Mouse (Mus musculus): ENCODE measurements around the gene Amigo1. TPM values are rescaled to one million over a fixed set of nuclear protein-coding genes. Genes with fewer than 3 reads are reported as not detected.

Amigo1 gene
- polyA plus RNA-seq (2012; rRNA removed; ENCODE audit: low replicate concordance) = 27.8 and 29.8 TPM in 2 replicates

DNA sequence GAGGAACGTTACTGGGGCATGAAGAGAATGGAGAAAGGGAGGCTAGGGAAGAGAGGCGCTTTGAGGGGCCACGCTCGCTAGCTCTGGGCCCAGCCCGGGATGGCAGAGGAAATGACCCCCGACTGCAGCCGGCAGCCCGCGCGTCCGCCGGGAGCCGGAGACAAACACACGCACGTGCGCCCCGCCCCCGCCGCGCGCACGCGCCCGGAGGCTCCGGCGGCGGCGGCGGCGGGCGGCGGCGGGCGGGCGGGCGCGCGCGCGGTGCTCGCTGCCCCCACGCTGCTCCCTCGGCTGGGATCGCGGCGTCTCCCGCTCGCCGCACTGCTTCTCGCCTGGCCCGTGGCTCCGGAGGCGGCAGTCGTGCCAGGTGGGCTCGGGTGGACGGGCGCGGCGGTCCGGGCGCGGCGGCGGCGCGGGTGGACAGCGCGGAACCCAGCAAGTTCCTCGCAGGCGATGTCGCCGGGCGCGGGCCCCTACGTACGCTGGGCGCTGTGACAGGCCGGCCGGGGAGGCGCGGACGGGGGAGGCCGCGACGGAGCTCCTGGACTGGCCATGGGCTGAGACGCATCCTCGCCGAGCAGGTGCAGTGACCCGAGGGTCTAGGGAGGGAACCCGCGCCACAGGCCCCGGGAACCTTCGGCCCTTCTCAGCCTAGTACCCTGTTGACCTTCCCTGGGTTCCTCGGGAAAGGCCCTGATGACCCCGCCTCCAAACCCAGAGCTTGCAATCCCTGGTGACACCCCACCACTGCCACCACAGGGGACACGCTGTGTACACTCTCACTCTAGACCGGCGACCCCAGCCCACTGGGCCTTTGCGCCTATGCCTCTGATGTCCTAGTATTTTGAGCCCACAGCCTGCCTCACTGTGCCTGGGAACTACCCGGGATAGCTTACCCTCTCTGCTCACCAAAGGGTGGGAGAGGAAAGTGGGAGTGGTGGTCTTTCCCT, at the start of gene Amigo1:
Amigo1 (plus strand) TSS at position 238 of the 950 bp plus-strand sequence.

DNA sequence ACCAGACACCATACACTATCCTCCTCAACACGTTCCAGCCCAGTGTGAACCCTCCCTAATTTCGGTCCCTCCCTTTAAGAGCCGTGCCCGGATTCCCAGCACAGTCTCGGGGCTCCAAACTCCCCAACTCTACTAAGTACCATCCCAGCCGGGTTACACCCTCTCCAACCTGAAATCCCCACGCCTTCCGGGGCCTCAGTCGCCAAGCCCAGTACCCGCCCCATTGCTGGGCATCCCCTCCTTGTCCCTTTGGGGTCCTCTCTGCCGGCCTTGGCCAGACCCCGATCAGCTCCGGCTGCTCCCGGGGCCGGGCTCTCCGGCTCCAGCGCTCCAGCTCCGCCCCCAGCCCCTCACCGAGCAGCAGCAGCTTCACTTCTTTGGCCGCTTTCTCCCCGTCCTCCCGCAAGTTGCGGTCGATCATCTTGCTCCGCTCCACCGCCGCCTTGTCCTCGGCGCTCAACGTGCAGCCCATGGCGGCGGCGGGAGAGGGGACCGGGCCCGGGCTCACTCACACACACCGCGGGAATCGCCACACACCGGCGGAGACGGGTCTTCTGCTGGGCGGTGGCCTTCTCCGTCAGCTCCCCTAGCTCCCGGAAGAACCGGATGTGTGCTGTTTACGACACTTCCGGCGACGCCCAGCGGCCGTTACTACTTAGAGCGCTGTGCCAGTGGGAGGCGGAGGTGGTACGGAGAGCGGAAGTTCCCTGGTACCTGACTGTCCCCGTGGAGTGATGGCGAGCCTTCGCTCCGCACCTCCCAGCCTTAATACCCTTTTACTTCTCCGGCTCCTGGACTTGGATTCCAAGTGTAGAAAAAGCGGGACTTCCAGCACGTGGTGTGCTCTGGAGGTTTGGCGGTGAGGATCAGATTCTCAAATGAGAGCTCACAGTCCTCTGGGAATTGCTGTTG, 40.3 kb upstream of the Amigo1 start, which contains the start of gene Gnai3:
Gnai3 (minus strand) TSS at position 613 of the 912 bp plus-strand sequence.

DNA sequence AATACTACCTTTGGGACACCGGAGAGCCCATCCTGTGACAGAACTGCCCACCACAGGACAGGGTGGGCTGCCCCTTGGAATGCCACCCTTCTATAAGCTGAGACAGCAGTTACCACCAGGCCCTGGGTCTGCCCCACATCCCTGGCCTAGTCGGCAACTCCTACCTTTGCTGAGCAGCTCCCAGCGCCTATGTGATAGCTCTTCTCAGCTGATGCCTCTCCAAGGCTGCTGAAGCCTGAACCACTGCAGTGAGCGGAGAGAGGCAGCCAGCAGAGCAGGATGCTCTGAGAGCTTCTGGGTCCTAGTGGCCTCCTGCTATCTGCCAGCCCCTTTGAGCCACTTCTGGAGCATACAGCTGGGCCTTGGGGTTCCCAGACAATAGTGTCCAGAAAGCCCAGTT, 31.5 kb upstream of the Amigo1 start, which contains the start of gene Gpr61:
Gpr61 (minus strand) TSS at position 227 of the 400 bp plus-strand sequence.

DNA sequence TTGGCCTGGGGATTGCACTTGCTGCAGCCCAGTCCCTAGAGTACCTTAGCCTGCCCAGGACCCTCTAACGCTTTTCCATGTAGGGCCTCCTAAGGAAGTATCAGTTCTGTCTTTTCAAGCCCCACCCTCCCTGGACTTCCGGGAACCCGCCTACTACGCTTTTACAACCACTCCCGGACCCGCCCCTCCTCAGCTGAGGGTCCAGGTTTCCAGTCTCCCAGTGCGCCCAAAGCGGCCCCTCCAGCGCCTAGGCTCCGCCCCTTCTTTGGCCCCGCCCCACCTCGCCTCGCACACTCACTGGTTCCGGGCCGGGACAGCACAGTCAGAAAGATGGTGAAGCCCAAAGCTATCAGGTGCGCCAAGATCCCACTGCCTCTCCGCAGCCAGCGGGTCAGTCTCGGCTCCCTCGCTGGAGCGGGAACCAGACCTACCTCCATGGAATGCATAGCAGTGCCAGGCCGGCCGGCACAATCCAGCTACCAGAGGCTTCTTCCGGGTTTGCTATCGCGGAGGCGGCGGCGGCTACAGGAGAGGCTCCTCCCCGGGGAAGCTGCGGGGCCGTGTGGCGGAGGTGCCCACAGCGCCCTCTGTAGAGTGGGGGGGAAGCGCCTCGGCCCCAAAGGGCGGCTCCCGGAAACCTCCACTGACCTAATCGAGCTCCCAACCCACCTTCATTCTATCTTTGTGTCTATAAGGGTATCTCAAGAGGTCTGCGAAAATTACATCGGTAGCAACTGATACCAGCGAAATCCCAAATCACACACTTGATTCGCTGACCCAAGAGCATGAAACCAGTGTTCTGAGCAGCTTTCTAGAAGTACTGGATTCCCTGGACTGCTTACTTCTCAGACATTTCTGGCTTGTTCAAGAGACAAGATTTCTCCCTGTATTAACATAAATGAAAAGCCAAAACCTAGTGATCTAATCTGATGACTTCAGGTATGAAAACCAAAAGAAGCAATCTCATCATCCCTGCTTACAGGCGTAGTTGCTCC, 14.5 kb downstream of the Amigo1 start, which contains the start of gene Cyb561d1:
Cyb561d1 (minus strand) TSS at position 884 of the 995 bp plus-strand sequence.

DNA sequence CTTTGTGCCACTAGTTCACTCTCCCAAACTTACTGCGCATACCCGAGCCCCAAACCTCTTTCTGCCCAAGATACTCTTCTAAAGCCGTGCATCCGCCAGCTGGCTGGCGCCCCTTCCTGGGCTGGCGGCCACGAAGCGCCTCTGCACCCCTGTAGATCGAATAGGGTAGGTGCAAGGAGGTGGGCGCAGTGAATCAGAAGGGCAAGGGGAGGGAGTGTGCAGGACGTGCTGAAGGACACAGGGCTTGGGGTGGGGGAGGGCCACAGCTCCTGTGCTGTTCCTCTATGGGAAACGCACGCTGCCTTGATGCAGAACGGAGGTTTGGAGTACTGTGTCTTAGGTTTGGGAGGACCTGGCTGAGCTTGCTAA, 24.6 kb downstream of the Amigo1 start, which contains the start of gene Atxn7l2:
Atxn7l2 (minus strand) TSS at position 164 of the 369 bp plus-strand sequence.

DNA sequence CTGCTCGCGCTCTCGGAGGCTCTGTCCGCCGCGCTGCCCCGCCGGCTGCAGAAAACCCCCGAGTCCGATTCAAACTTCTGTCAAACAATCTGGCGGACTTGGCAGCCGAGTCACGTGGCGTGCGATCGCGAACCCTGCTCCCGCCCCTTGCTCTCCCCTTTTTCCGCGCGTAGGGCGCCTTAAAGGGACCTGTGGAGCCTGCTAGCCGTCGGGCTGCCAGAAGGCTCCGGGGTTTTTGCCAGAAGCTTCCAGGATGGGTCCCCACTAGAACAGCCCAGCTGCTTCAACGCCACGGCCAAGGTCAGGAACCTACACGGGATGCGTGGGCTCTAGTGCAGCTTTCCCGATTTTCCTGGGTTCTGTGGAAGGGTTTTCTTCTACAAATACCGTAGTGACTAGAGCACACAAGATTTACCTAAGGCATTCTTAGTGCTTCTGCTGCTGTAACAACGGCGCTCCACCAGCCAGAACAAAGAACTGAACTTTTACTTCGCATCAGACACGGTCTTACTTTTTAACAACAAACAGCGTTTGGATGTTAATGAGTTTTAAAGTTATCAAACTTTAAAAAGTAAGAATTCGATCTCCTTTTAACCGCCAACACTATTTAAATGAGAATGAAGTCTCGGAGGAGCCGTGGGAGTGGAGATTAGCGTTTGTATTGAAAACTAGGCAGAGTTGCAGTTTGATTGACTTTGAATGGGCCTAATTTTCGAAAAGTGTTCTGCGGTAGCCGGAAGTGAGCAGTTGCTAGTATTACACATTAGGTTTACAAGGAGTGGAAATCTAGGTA, 40.6 kb downstream of the Amigo1 start, which contains the start of gene Sypl2:
Sypl2 (minus strand) TSS at position 91 of the 793 bp plus-strand sequence.

Other genes starting within 250 kb of the Amigo1 start
- 1.0 and 2.0 TPM in 2 replicates for gene Gstm6, start 242.6 kb upstream of the Amigo1 start, polyA plus RNA-seq (2012; rRNA removed; ENCODE audit: low replicate concordance)
- 1.1 TPM in 1 of 2 replicates, not detected in the other for gene Gstm3, start 217.1 kb upstream of the Amigo1 start, polyA plus RNA-seq (2012; rRNA removed; ENCODE audit: low replicate concordance)
- gene Gstm2, start 199.9 kb upstream of the Amigo1 start, polyA plus RNA-seq (2012; rRNA removed; ENCODE audit: low replicate concordance) = 110 and 283 TPM in 2 replicates
- 833 and 1,200 TPM in 2 replicates for gene Gstm1, start 168.4 kb upstream of the Amigo1 start, polyA plus RNA-seq (2012; rRNA removed; ENCODE audit: low replicate concordance)
- gene Gstm4, start 141.4 kb upstream of the Amigo1 start, polyA plus RNA-seq (2012; rRNA removed; ENCODE audit: low replicate concordance) = 18.5 and 36.0 TPM in 2 replicates
- gene Ampd2, start 99.7 kb upstream of the Amigo1 start, polyA plus RNA-seq (2012; rRNA removed; ENCODE audit: low replicate concordance) = 116 and 159 TPM in 2 replicates
- gene Gnat2, start 93.5 kb upstream of the Amigo1 start, polyA plus RNA-seq (2012; rRNA removed; ENCODE audit: low replicate concordance) = 0.10 and 0.18 TPM in 2 replicates
- gene Gnai3, start 40.2 kb upstream of the Amigo1 start, polyA plus RNA-seq (2012; rRNA removed; ENCODE audit: low replicate concordance) = 12.4 and 25.6 TPM in 2 replicates
- gene Gpr61, start 31.5 kb upstream of the Amigo1 start, polyA plus RNA-seq (2012; rRNA removed; ENCODE audit: low replicate concordance) = not detected in 2 replicates
- gene Cyb561d1, start 14.9 kb downstream of the Amigo1 start, polyA plus RNA-seq (2012; rRNA removed; ENCODE audit: low replicate concordance) = 10.7 and 11.1 TPM in 2 replicates
- 8.3 and 10.7 TPM in 2 replicates for gene Atxn7l2, start 24.6 kb downstream of the Amigo1 start, polyA plus RNA-seq (2012; rRNA removed; ENCODE audit: low replicate concordance)
- gene Sypl2, start 40.3 kb downstream of the Amigo1 start, polyA plus RNA-seq (2012; rRNA removed; ENCODE audit: low replicate concordance) = 67.2 TPM in 1 of 2 replicates, not detected in the other
- gene Psma5, start 70.6 kb downstream of the Amigo1 start, polyA plus RNA-seq (2012; rRNA removed; ENCODE audit: low replicate concordance) = 24.1 and 63.3 TPM in 2 replicates
- gene Sort1, start 97.7 kb downstream of the Amigo1 start, polyA plus RNA-seq (2012; rRNA removed; ENCODE audit: low replicate concordance) = 76.0 and 116 TPM in 2 replicates
- gene Mybphl, start 178.6 kb downstream of the Amigo1 start, polyA plus RNA-seq (2012; rRNA removed; ENCODE audit: low replicate concordance) = not detected in 2 replicates
- 4.8 and 6.7 TPM in 2 replicates for gene Psrc1, start 197.5 kb downstream of the Amigo1 start, polyA plus RNA-seq (2012; rRNA removed; ENCODE audit: low replicate concordance)
- gene Celsr2, start 229.2 kb downstream of the Amigo1 start, polyA plus RNA-seq (2012; rRNA removed; ENCODE audit: low replicate concordance) = 32.1 and 57.6 TPM in 2 replicates

All from mammary gland, adult 2 months (tissue).